Mouse (Mus musculus): ENCODE measurements around the gene Cd96. TPM values are rescaled to one million over a fixed set of nuclear protein-coding genes. Genes with fewer than 3 reads are reported as not detected.

Gene Cd96
- total and polyA plus RNA-seq, 3 experiments: not detected

DNA sequence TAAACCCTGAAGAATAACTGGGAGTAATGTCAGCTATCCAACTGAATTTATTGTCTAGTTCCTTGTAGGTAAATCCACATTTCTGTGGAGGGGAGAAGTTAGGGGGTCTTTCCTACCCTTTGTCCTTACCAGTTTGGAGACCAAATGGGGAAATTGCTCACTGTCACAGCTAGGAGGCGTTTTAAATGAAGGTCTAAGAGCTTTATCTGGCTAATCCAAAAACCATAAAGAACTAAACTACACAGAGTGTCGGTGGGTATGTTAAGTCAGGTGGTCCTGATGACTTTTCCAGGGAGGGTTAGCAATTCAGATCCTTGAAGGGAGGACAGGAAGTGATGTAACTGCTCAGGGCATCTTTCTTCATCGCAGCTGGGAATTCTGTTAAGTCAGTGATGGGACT lies 556 bp upstream of the Cd96 start:
- Histone ChIP-seq H3K27ac (ENCODE audit: control insufficient read depth, low read depth, low read length) (no peak overlapping the region), H3K27me3 (ENCODE audit: control insufficient read depth in 1 of 2, insufficient read depth in 2 of 2, low read length in 2 of 2) (no peaks in the 10 kb centered on the region), H3K4me1 (ENCODE audit: control insufficient read depth in 1 of 2, insufficient read depth in 2 of 2, low read length in 2 of 2) (no peaks in the 10 kb centered on the region), H3K79me2 (ENCODE audit: control insufficient read depth, insufficient read depth, low read length, poor library complexity) (no peaks in the 10 kb centered on the region), H3K9me3 (replicated peaks; ENCODE audit: insufficient read depth, low read length) (no peaks in the 10 kb centered on the region), H3K9ac (ENCODE audit: control insufficient read depth, low read depth, low read length, poor library complexity, severe bottlenecking) (no peak overlapping the region), H3K36me3 (ENCODE audit: control insufficient read depth in 1 of 2, insufficient read depth in 2 of 2, low read length in 2 of 2) (no peaks in the 10 kb centered on the region), H3K4me3 (ENCODE audit: control insufficient read depth in 1 of 2, insufficient read depth in 1 of 2, low read depth in 2 of 2, low read length in 2 of 2) (no peak overlapping the region)
- no peak for DNase-seq (ENCODE audit: low read depth, low spot score)
- TF ChIP-seq ELF1 (IDR thresholded peaks at IDR 0.05; ENCODE audit: low read depth, low read length): no peak
- no peak for TF ChIP-seq E2F4 (IDR thresholded peaks at IDR 0.05; ENCODE audit: borderline replicate concordance, low read depth, low read length)
- TF ChIP-seq MXI1 (IDR thresholded peaks at IDR 0.05; ENCODE audit: low read depth, low read length): no peak
- no peak for TF ChIP-seq MYC (IDR thresholded peaks at IDR 0.05; ENCODE audit: low read depth, low read length)
- TF ChIP-seq CHD1 (IDR thresholded peaks at IDR 0.05; ENCODE audit: low read depth, low read length): no peak
- no peak for TF ChIP-seq GATA1 (IDR thresholded peaks at IDR 0.05; ENCODE audit: low read depth, low read length)
- no peak for TF ChIP-seq POLR2AphosphoS5 (IDR thresholded peaks at IDR 0.05; ENCODE audit: borderline replicate concordance, low read depth, low read length)
- TF ChIP-seq ZKSCAN1 (IDR thresholded peaks at IDR 0.05; ENCODE audit: low read depth, low read length): no peak
- no peak for TF ChIP-seq POLR2AphosphoS2 (IDR thresholded peaks at IDR 0.05; ENCODE audit: low read length)
- TF ChIP-seq TCF12 (IDR thresholded peaks at IDR 0.05; ENCODE audit: low read depth, low read length): no peak
- TF ChIP-seq SMC3 (IDR thresholded peaks at IDR 0.05; ENCODE audit: low read depth, low read length): no peak
- no peak for TF ChIP-seq EP300 (IDR thresholded peaks at IDR 0.05; ENCODE audit: low read depth in 1 of 2, low read length in 2 of 2)
- no peak for TF ChIP-seq USF1 (IDR thresholded peaks at IDR 0.05; ENCODE audit: low read depth, low read length)
- TF ChIP-seq RAD21 (IDR thresholded peaks at IDR 0.05; ENCODE audit: low read depth, low read length): no peak

DNA sequence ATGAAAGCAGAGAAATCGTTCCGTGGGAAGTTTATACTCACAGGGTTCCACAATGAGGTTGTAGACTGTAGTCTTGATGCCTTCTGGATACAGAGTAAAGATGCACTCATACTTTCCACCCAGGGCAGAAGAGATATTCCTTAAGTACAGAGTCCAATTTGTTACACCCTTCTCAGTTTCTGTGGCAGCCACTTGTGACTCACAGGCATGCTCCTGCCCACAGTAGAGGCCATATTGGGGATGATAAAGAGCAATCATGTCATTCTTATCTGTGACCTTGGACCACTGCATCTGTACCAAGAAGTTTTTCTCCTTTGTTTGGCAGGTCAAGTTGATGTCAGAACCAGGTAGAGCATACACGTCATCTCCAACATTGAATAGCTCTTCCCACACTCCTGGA lies 2.4 kb downstream of the Cd96 start:
- no peaks in the 10 kb centered on the region for H3K4me1 ChIP-seq (ENCODE audit: control insufficient read depth in 1 of 2, insufficient read depth in 2 of 2, low read length in 2 of 2)
- DNase-seq (ENCODE audit: low read depth, low spot score): no peak
- no peak overlapping the region for H3K4me3 ChIP-seq (ENCODE audit: control insufficient read depth in 1 of 2, insufficient read depth in 1 of 2, low read depth in 2 of 2, low read length in 2 of 2)
- H3K36me3 ChIP-seq (ENCODE audit: control insufficient read depth in 1 of 2, insufficient read depth in 2 of 2, low read length in 2 of 2): no peaks in the 10 kb centered on the region
- no peak overlapping the region for H3K27ac ChIP-seq (ENCODE audit: control insufficient read depth, low read depth, low read length)
- H3K9me3 ChIP-seq (replicated peaks; ENCODE audit: insufficient read depth, low read length): no peaks in the 10 kb centered on the region
- TF ChIP-seq CHD2 (IDR thresholded peaks at IDR 0.05; ENCODE audit: low read length): no peak
- no peak for TF ChIP-seq NRF1 (IDR thresholded peaks at IDR 0.05; ENCODE audit: insufficient read depth, low read depth, low read length, poor library complexity, severe bottlenecking)
- TF ChIP-seq ZMIZ1 (IDR thresholded peaks at IDR 0.05; ENCODE audit: low read depth, low read length): no peak
- no peak for TF ChIP-seq USF2 (IDR thresholded peaks at IDR 0.05; ENCODE audit: borderline replicate concordance in 1 of 2, insufficient read depth in 1 of 2, low read depth in 1 of 2, low read length in 2 of 2)
- TF ChIP-seq USF1 (IDR thresholded peaks at IDR 0.05; ENCODE audit: low read depth, low read length): no peak
- TF ChIP-seq POLR2AphosphoS5 (IDR thresholded peaks at IDR 0.05; ENCODE audit: borderline replicate concordance, low read depth, low read length): no peak
- TF ChIP-seq MAZ (IDR thresholded peaks at IDR 0.05; ENCODE audit: low read depth, low read length): no peak
- TF ChIP-seq ETS1 (IDR thresholded peaks at IDR 0.05; ENCODE audit: low read depth, low read length): no peak
- no peak for TF ChIP-seq KAT2A (conservative IDR thresholded peaks at IDR 0.05; ENCODE audit: low read depth, low read length)
- TF ChIP-seq UBTF (IDR thresholded peaks at IDR 0.05; ENCODE audit: borderline replicate concordance, insufficient read depth, low read depth, low read length): no peak
- TF ChIP-seq TCF12 (IDR thresholded peaks at IDR 0.05; ENCODE audit: low read depth, low read length): no peak
- TF ChIP-seq BHLHE40 (IDR thresholded peaks at IDR 0.05; ENCODE audit: borderline replicate concordance, low read depth, low read length): no peak
- no peak for TF ChIP-seq POLR2AphosphoS2 (IDR thresholded peaks at IDR 0.05; ENCODE audit: low read length)
- no peak for TF ChIP-seq MYC (IDR thresholded peaks at IDR 0.05; ENCODE audit: low read depth, low read length)
- no peak for TF ChIP-seq CHD1 (IDR thresholded peaks at IDR 0.05; ENCODE audit: low read depth, low read length)
- no peak for TF ChIP-seq MAFK (IDR thresholded peaks at IDR 0.05; ENCODE audit: borderline replicate concordance, low read depth, low read length)
- no peaks in the 10 kb centered on the region for H3K27me3 ChIP-seq (ENCODE audit: control insufficient read depth in 1 of 2, insufficient read depth in 2 of 2, low read length in 2 of 2)
- no peaks in the 10 kb centered on the region for H3K79me2 ChIP-seq (ENCODE audit: control insufficient read depth, insufficient read depth, low read length, poor library complexity)
- H3K9ac ChIP-seq (ENCODE audit: control insufficient read depth, low read depth, low read length, poor library complexity, severe bottlenecking): no peak overlapping the region

Data from MEL (cell line).